Mouse (Mus musculus) heart, embryonic 14.5 days (tissue): Measurements from ENCODE around the gene Colgalt1. TPM values are rescaled to one million over a fixed set of nuclear protein-coding genes. Genes with fewer than 3 reads are reported as not detected.

Source experiments
- ATAC-seq: fragments of 200-750 bp; cut with Nextera tagmentation; 2 replicates; pipeline ENCODE4 v1.8.0; 2017; ENCODE audit warnings: low read depth, moderate TSS enrichment; ENCODE audit not compliant: insufficient number of reproducible peaks, insufficient read depth, low FRiP score
- H3K27ac ChIP-seq, 2 experiments: fragments of 200-500 bp in 1 of 2; fragments of 300-500 bp in 1 of 2; sonication (generic) in 1 of 2; replicated peaks in 1 of 2; 2 replicates each; pipeline ENCODE4 v1.5.1; 2012 to 2014; ENCODE audit warnings: low read depth in 2 of 2, low read length in 2 of 2, control low read depth in 1 of 2, mild to moderate bottlenecking in 1 of 2, mixed read lengths in 1 of 2; ENCODE audit not compliant: control insufficient read depth in 1 of 2, insufficient read depth in 1 of 2
- H3K27me3 ChIP-seq: fragments of 300-500 bp; sonication (generic); 2 replicates; pipeline ENCODE4 v1.6.1; 2014; ENCODE audit warnings: mild to moderate bottlenecking, low read length, control low read depth; ENCODE audit not compliant: control insufficient read depth, insufficient read depth
- H3K36me3 ChIP-seq: fragments of 300-500 bp; sonication (generic); 2 replicates; pipeline ENCODE4 v1.6.1; 2014; ENCODE audit warnings: mild to moderate bottlenecking, control low read depth, low read length, mixed read lengths; ENCODE audit not compliant: control insufficient read depth, insufficient read depth
- H3K4me1 ChIP-seq, 2 experiments: fragments of 200-500 bp in 1 of 2; fragments of 300-500 bp in 1 of 2; sonication (generic) in 1 of 2; 2 replicates each; pipeline ENCODE4 v1.6.1; 2012 to 2014; ENCODE audit warnings: low read length in 2 of 2, control low read depth in 1 of 2, mixed read lengths in 1 of 2; ENCODE audit not compliant: control insufficient read depth in 2 of 2, insufficient read depth in 2 of 2
- H3K4me2 ChIP-seq: fragments of 300-500 bp; sonication (generic); 2 replicates; pipeline ENCODE4 v1.6.1; 2014; ENCODE audit warnings: mild to moderate bottlenecking, low read length
- H3K4me3 ChIP-seq, 2 experiments: fragments of 200-500 bp in 1 of 2; fragments of 300-500 bp in 1 of 2; sonication (generic) in 1 of 2; 2 replicates each; pipeline ENCODE4 v1.5.1; 2012 to 2014; ENCODE audit warnings: low read length in 2 of 2, mild to moderate bottlenecking in 2 of 2, control low read depth in 1 of 2, low read depth in 1 of 2, moderate library complexity in 1 of 2; ENCODE audit not compliant: control insufficient read depth in 1 of 2, insufficient read depth in 1 of 2
- H3K9ac ChIP-seq: fragments of 300-500 bp; sonication (generic); 2 replicates; pipeline ENCODE4 v1.6.1; 2014; ENCODE audit warnings: mild to moderate bottlenecking, low read length
- H3K9me3 ChIP-seq: fragments of 300-500 bp; sonication (generic); 2 replicates; pipeline ENCODE4 v1.6.1; 2016; ENCODE audit warnings: low read length, control low read depth; ENCODE audit not compliant: control insufficient read depth
- WGBS: fragments of 180-500 bp; shearing (Covaris S2); extraction: QIAGEN DNeasy Blood & Tissue Kit; methylation state at CpG from one replicate; pipeline ENCODE4 v1.1.7; 2014; 5-methylcytosine and 5-hydroxymethylcytosine counted together
- microRNA-seq: library from miRNA; unstranded; fragments of <30 nt; microRNA quantifications from one replicate; pipeline ENCODE4, GENCODE M21; 2016
- polyA plus RNA-seq: library from polyadenylated mRNA; unstranded; fragments of >200 nt; fragmentation: Nextera tagmentation; extraction: Ambion mirVana; gene quantifications from 2 replicates; pipeline ENCODE4 v1.2.1, GENCODE M21; 2014

Gene Colgalt1
- polyA plus RNA-seq, 1 experiment from 2014 or later, result 61.6 TPM

DNA sequence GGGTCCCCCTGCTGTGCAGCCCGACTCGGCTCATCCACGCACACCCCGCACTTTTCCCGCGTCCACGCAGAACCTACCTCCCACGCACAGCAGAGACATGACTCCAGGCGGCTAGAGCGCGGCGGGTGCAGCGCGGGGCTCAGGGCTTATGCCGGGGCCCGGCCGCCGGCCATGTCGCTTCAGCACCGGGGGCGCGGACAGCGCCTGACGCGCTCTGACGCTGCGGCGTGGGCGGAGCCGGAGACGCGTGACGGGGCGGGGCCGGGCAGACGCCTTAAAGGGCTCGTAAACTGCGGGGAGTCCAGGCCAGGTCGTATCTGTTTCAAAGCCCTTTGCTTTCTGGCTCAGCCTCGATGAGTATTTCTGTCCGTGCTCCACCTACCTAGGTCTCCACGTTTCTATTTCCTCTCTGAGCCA lies 60.8 kb downstream of the Colgalt1 start, which contains the start of gene Unc13a:
Gene Unc13a (minus strand): TSS at position 209 of the 417 bp plus-strand sequence.
- Histone ChIP-seq H3K4me3 (peak within 1 kb of the TSS; percentile 51 to 57), H3K4me1 (peaks cover 15 to 47% of the 10 kb centered on the region in 2 experiments), H3K27ac (peak within 1 kb of the TSS in 1 of 2 experiments; percentile 28; a peak in 2 of 4 replicates), H3K4me2 (peak within 1 kb of the TSS; percentile 99), H3K9ac (peak within 1 kb of the TSS; percentile 65), H3K9me3 (no peaks in the 10 kb centered on the region), H3K27me3 (no peaks in the 10 kb centered on the region), H3K36me3 (no peaks in the 10 kb centered on the region)
- under 1% methylated on average over 42 of the region's 42 CpGs for WGBS
- ATAC-seq, result peak; percentile 41

DNA sequence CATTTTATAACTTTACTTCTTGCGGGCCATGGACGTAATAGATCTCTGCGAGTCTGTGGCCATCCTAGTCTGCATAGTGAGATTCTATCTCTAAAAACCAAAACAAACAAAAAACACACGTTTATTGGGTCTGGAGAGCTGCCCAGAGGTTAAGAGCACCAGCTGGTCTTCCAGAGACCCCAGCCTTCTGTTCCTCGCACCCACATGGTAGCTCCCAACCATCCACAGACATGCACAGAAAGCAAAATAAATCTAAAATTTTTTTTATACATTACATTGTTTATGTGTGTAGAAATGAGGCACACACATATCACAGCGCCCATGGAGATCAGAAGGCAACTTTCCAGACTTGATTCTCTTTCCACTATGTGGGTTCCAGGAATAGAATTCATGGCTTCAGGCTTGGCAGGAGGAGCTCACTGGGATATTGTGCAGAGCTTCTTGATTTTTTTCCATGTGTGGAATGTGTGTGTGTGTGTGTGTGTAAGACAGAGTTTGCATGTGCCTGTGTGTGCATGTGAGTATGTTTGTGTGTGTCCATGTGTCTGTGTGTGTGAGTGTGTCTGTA lies 61.5 kb downstream of the Colgalt1 start:
- H3K27ac ChIP-seq, result peak overlapping the region in 1 of 2 experiments; percentile 28; a peak in 1 of 4 replicates
- H3K4me3 ChIP-seq, result peak overlapping the region in 1 of 2 experiments; percentile 57; a peak in 2 of 4 replicates
- peak overlapping the region; percentile 99 for H3K4me2 ChIP-seq
- WGBS, result 63% methylated on average over 6 of the region's 6 CpGs
- no peak for ATAC-seq
- H3K27me3 ChIP-seq, result no peaks in the 10 kb centered on the region
- H3K4me1 ChIP-seq, result peaks cover 18 to 51% of the 10 kb centered on the region in 2 experiments
- H3K9ac ChIP-seq, result peak overlapping the region; percentile 65; the same call in 1 of the 2 replicates
- no peaks in the 10 kb centered on the region for H3K9me3 ChIP-seq
- no peaks in the 10 kb centered on the region for H3K36me3 ChIP-seq

DNA sequence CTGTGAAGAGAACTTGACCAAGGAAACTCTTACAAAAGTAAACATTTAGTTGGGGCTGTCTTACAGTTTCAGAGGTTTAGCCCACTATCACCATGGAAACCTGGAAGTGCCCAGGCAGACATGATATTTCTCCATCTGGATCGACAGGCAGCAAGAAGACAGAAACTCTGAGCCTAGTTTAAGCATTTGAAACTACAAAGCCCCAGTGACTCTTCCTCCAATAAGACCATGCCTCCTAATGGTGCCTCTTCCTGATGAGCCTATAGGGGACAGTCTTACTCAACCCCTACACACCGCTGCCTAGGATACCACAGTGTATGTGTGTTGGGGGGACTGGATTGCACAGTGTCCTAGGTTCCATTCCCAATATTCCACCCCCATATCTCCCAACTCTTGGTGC lies 63.3 kb downstream of the Colgalt1 start:
- H3K36me3 ChIP-seq, result no peaks in the 10 kb centered on the region
- H3K4me3 ChIP-seq, result no peak overlapping the region
- no peaks in the 10 kb centered on the region for H3K9me3 ChIP-seq
- peaks cover 2 to 37% of the 10 kb centered on the region in 2 experiments for H3K4me1 ChIP-seq
- H3K9ac ChIP-seq, result no peak overlapping the region
- peaks cover 11% of the 10 kb centered on the region for H3K27me3 ChIP-seq
- no peak overlapping the region for H3K4me2 ChIP-seq
- no peak overlapping the region for H3K27ac ChIP-seq
- 69% methylated on average over 2 of the region's 2 CpGs for WGBS
- no peak for ATAC-seq

Small RNA genes within 50 kb of the gene (microRNA-seq; reads per million reads assigned to microRNA genes)
- not detected for gene Mir6769b

Other genes with a start within 250 kb of the Colgalt1 start
- gene Use1, start 244.2 kb upstream of the Colgalt1 start, polyA plus RNA-seq, result 87.1 and 95.4 TPM in 2 replicates
- gene Ocel1, start 239.7 kb upstream of the Colgalt1 start, polyA plus RNA-seq, result 3.6 TPM in 2 replicates
- gene Nr2f6, start 229.0 kb upstream of the Colgalt1 start, polyA plus RNA-seq, result 57.1 and 62.4 TPM in 2 replicates
- gene Ushbp1, start 215.2 kb upstream of the Colgalt1 start, polyA plus RNA-seq, result 10.8 TPM in 2 replicates
- gene Babam1, start 214.1 kb upstream of the Colgalt1 start, polyA plus RNA-seq, result 84.5 and 86.1 TPM in 2 replicates
- 16.7 and 20.7 TPM in 2 replicates for gene Ankle1, start 205.0 kb upstream of the Colgalt1 start, polyA plus RNA-seq
- 20.8 and 29.2 TPM in 2 replicates for gene Abhd8, start 147.3 kb upstream of the Colgalt1 start, polyA plus RNA-seq
- gene Mrpl34, start 146.0 kb upstream of the Colgalt1 start, polyA plus RNA-seq, result 191 and 193 TPM in 2 replicates
- 76.7 and 79.1 TPM in 2 replicates for gene Dda1, start 141.8 kb upstream of the Colgalt1 start, polyA plus RNA-seq
- gene Ano8, start 125.0 kb upstream of the Colgalt1 start, polyA plus RNA-seq, result 1.5 and 1.8 TPM in 2 replicates
- gene Gtpbp3, start 122.9 kb upstream of the Colgalt1 start, polyA plus RNA-seq, result 3.3 and 4.4 TPM in 2 replicates
- 109 and 121 TPM in 2 replicates for gene Plvap, start 99.2 kb upstream of the Colgalt1 start, polyA plus RNA-seq
- 0.35 and 0.89 TPM in 2 replicates for gene Ccdc194, start 85.3 kb upstream of the Colgalt1 start, polyA plus RNA-seq
- gene Bst2, start 73.5 kb upstream of the Colgalt1 start, polyA plus RNA-seq, result 10.8 and 19.0 TPM in 2 replicates
- 62.2 and 64.0 TPM in 2 replicates for gene Mvb12a, start 68.1 kb upstream of the Colgalt1 start, polyA plus RNA-seq
- 0.53 TPM in 1 of 2 replicates, not detected in the other for gene Tmem221, start 52.1 kb upstream of the Colgalt1 start, polyA plus RNA-seq
- not detected in 2 replicates for gene Nxnl1, start 44.4 kb upstream of the Colgalt1 start, polyA plus RNA-seq
- 14.6 and 15.3 TPM in 2 replicates for gene Slc27a1, start 42.1 kb upstream of the Colgalt1 start, polyA plus RNA-seq
- gene Pgls, start 18.8 kb upstream of the Colgalt1 start, polyA plus RNA-seq, result 199 and 201 TPM in 2 replicates
- gene Fam129c, start 13.3 kb upstream of the Colgalt1 start, polyA plus RNA-seq, result 1.4 and 1.5 TPM in 2 replicates
- gene Unc13a, start 60.8 kb downstream of the Colgalt1 start, polyA plus RNA-seq, result 0.38 and 0.89 TPM in 2 replicates
- gene Jak3, start 65.3 kb downstream of the Colgalt1 start, polyA plus RNA-seq, result 5.9 and 6.3 TPM in 2 replicates
- 2.4 and 2.7 TPM in 2 replicates for gene Insl3, start 78.2 kb downstream of the Colgalt1 start, polyA plus RNA-seq
- gene B3gnt3, start 90.8 kb downstream of the Colgalt1 start, polyA plus RNA-seq, result 3.0 and 3.1 TPM in 2 replicates
- gene Fcho1, start 114.7 kb downstream of the Colgalt1 start, polyA plus RNA-seq, result 0.61 and 1.4 TPM in 2 replicates